Mouse (Mus musculus): ENCODE data around the gene Fsd1l. TPM values are rescaled to one million over a fixed set of nuclear protein-coding genes. Genes with fewer than 3 reads are reported as not detected.

Fsd1l gene
- polyA plus RNA-seq (2012; rRNA removed) = 11.5 and 11.9 TPM in 2 replicates

DNA sequence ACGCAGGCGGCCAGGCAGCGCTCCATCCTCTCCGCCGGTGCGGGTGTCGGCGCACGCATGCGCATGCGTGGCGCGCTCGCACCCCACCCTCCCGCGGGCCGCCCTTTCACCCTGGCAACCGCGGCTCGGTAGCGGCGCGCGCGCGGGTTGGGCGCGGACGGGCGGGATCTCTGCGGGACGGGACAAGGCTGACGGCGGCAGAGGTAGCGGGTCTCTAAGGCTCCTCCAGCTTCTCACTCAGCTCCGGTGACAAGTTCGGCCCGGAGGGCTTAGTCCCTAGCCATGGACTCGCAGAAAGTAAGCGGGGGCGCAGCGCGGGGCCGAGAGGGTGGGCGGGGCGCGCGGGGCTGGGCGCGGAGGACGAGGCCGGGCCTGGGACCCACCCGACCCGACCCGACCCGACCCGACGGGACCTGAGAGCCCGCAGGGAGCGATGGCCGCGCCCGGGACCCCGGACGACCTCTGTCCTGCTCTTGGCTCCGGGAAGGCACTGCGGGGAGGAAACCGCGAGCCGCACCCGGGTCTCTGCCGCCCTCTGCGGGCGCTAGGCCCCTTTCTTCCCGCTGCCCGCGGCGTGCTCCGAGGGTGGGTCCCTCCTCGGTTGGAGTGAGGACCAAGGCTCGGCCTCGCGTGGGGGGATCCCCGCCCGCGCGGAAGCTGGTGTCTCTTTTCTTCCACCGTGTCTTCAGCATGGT lies at the start of gene Fsd1l:
Gene Fsd1l (plus strand): TSS at position 156 of the 695 bp plus-strand sequence.
- Histone ChIP-seq H3K4me3 (ENCODE audit: insufficient read depth, low read length) (peak within 1 kb of the TSS; percentile 75), H3K4me1 (ENCODE audit: control insufficient read depth, insufficient read depth, low read length) (peaks cover 2% of the 10 kb centered on the region; the same call in 1 of the 2 replicates), H3K27ac (ENCODE audit: insufficient read depth, low read length) (peak within 1 kb of the TSS; percentile 38)
- TF ChIP-seq POLR2A (IDR thresholded peaks at IDR 0.05; ENCODE audit: extremely low read depth, insufficient read depth, low read length) (peak; percentile 92), CTCF (IDR thresholded peaks at IDR 0.05; ENCODE audit: extremely low read depth, insufficient read depth, low read length) (no peak)

DNA sequence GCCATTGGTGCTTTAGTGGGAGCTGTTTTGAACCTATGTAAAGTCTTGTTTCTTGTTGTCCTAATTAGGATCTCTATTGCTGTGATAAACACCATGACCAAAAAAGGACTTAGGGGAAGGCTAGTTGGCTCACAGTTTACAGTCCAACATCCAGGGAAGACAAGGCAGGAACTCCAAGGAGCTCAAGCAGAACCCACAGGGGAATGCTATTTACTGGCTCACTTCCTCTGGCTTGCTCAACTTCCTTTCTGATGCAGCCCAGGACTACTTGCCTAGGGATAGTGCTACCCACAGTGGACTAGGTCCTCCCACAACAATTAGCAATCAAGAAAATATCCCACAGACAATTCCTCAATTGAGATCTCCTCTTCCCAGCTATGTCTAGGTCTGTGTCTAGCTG lies 43.6 kb upstream of the Fsd1l start:
- Histone ChIP-seq H3K4me3 (ENCODE audit: insufficient read depth, low read length) (no peak overlapping the region), H3K27ac (ENCODE audit: insufficient read depth, low read length) (no peak overlapping the region), H3K4me1 (ENCODE audit: control insufficient read depth, insufficient read depth, low read length) (0 out of 2 replicates have a peak, but pooled peaks cover 2% of the 10 kb centered on the region)
- TF ChIP-seq CTCF (IDR thresholded peaks at IDR 0.05; ENCODE audit: extremely low read depth, insufficient read depth, low read length) = no peak
- no peak for TF ChIP-seq POLR2A (IDR thresholded peaks at IDR 0.05; ENCODE audit: extremely low read depth, insufficient read depth, low read length)

DNA sequence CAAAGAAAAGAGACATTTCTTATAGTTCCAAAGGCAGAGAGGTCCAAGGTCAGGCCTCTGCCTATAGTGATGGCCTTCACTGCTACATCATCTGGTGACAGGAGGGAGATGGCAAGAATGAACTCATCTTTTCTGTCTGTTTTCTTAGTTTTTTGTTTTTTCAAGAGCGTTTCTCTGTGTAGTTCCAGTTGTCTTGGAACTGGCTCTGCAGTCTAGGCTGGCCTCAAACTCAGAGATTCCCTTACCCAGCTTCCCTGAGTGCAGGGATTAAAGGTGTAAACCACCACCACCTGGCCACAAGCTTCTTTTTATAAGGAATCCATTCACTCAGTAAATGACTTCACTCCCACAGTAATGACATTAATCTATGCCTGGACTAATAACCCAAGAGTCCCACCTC lies 42.3 kb upstream of the Fsd1l start:
- no peak overlapping the region for H3K4me3 ChIP-seq (ENCODE audit: insufficient read depth, low read length)
- no peak overlapping the region for H3K27ac ChIP-seq (ENCODE audit: insufficient read depth, low read length)
- no peak for TF ChIP-seq CTCF (IDR thresholded peaks at IDR 0.05; ENCODE audit: extremely low read depth, insufficient read depth, low read length)
- no peak for TF ChIP-seq POLR2A (IDR thresholded peaks at IDR 0.05; ENCODE audit: extremely low read depth, insufficient read depth, low read length)
- H3K4me1 ChIP-seq (ENCODE audit: control insufficient read depth, insufficient read depth, low read length) = 0 out of 2 replicates have a peak, but pooled peaks cover 2% of the 10 kb centered on the region

DNA sequence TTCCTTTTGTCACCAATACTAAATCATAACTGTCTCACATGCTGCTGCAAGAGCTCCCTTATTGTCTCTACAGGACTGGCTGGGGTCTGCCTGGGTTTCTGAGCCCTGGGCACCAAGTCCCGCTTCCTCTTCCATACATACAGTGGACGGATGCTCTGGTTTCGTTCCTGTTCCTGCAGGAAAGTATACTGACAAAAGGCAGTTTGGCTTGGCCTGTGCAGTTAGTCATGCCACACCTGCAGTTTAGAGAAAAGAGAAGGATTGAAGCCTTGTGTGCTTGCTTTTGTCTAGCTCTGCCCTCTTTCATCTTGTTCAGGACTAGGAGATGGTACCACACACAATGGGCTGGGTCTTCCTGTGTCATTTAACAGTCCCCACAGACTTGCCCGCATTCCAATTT lies 41.8 kb upstream of the Fsd1l start:
- TF ChIP-seq POLR2A (IDR thresholded peaks at IDR 0.05; ENCODE audit: extremely low read depth, insufficient read depth, low read length) (no peak), CTCF (IDR thresholded peaks at IDR 0.05; ENCODE audit: extremely low read depth, insufficient read depth, low read length) (no peak)
- Histone ChIP-seq H3K27ac (ENCODE audit: insufficient read depth, low read length) (no peak overlapping the region), H3K4me3 (ENCODE audit: insufficient read depth, low read length) (no peak overlapping the region), H3K4me1 (ENCODE audit: control insufficient read depth, insufficient read depth, low read length) (peaks cover 2% of the 10 kb centered on the region; the same call in 1 of the 2 replicates)

DNA sequence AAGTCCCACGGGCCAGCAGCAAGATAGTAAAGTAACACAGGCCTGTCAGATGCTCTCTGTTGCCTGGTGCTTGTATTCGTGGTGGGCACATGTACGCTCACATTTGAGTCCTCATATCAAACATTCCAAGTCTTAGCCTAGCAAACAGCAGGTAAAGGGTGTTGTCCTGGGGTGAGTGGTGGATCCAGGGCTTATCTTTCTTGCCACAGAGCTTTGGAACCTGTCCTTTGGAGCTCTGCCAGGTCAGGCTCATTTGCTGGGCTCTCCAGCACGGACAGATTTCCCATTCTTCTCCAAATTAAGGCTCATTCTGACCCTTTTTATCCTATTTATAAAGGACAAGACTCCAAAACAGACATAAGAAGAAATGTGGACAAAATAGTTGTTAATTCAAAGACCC lies 41.1 kb upstream of the Fsd1l start:
- TF ChIP-seq POLR2A (IDR thresholded peaks at IDR 0.05; ENCODE audit: extremely low read depth, insufficient read depth, low read length) (no peak), CTCF (IDR thresholded peaks at IDR 0.05; ENCODE audit: extremely low read depth, insufficient read depth, low read length) (no peak)
- Histone ChIP-seq H3K4me3 (ENCODE audit: insufficient read depth, low read length) (no peak overlapping the region), H3K4me1 (ENCODE audit: control insufficient read depth, insufficient read depth, low read length) (peaks cover 2% of the 10 kb centered on the region; the same call in 1 of the 2 replicates), H3K27ac (ENCODE audit: insufficient read depth, low read length) (no peak overlapping the region)

DNA sequence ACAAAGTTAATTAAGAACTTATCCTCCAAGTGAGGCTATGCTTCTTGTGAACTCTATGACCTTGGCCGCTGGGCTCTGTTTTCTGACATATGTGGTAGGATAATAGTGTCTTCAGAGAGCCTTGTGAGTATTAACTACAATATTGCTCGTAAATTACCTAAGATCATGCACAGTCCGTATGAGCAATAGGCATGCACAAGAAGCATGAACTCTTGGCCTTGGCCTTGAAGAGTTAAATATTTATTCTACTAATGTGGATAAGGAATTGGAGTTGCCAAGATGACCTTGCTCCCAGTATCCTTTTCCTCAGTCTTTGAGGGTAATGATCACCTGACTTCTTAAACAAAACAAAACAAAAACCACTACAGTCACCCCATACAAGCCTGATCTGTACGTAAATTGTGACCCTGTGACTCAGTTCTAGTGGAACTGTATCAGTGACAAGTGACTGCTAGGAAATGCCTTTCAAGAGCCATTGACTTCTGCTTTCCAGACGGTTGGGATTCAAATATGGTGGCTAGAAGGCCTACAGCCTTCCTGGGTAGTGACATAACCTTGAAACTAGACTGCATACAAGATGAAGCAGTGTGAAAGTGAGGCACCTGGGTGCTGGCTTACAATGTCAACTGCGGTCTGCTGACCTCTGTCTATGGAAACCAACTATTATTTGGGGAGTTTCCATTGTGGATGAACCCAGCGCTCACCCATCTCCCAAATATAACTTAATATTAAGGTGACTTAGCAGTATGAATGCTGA lies 40.4 kb upstream of the Fsd1l start:
- no peak for TF ChIP-seq CTCF (IDR thresholded peaks at IDR 0.05; ENCODE audit: extremely low read depth, insufficient read depth, low read length)
- TF ChIP-seq POLR2A (IDR thresholded peaks at IDR 0.05; ENCODE audit: extremely low read depth, insufficient read depth, low read length) = no peak
- Histone ChIP-seq H3K4me3 (ENCODE audit: insufficient read depth, low read length) (no peak overlapping the region), H3K27ac (ENCODE audit: insufficient read depth, low read length) (no peak overlapping the region), H3K4me1 (ENCODE audit: control insufficient read depth, insufficient read depth, low read length) (peaks cover 2% of the 10 kb centered on the region; the same call in 1 of the 2 replicates)

DNA sequence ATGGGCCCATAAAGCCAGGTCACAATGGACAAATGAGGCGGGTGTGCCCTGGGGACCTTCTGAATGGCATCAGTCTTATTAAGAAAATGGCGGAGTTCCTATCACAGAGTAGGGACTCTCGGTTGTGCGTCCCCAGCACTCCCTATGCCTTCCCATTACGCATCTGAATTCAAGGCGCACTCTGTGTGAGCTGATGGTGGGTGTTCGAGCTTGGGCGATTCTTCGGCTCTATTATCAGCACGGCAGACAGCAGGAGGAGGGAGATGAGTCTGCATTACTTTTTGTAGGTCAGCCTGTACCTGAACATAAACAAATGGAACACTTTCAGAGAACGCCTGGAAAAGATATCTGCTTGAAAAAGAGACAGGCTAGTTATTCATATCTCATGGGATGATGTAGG lies 39.7 kb upstream of the Fsd1l start:
- no peak for TF ChIP-seq CTCF (IDR thresholded peaks at IDR 0.05; ENCODE audit: extremely low read depth, insufficient read depth, low read length)
- no peak for TF ChIP-seq POLR2A (IDR thresholded peaks at IDR 0.05; ENCODE audit: extremely low read depth, insufficient read depth, low read length)
- Histone ChIP-seq H3K27ac (ENCODE audit: insufficient read depth, low read length) (no peak overlapping the region), H3K4me1 (ENCODE audit: control insufficient read depth, insufficient read depth, low read length) (peaks cover 2% of the 10 kb centered on the region; the same call in 1 of the 2 replicates), H3K4me3 (ENCODE audit: insufficient read depth, low read length) (no peak overlapping the region)

DNA sequence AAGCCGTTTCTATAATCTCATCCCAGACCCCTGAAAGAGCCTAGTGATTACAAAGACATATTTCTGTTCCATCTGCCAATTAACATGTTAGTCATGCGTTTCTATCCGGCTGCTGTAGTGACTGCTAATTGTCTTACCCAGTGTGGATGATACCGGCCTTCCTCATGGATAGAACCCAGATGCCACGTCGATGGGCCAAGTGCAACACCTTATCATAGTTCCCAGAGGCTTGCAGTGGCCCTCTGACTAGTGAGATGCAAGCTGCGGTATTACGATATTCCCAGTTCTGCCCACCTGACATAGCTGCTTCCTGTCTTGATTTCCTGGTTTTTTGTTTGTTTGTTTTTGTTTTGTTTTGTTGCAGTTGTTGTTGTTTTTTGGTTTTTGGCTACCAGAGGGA lies 39.3 kb upstream of the Fsd1l start:
- H3K4me1 ChIP-seq (ENCODE audit: control insufficient read depth, insufficient read depth, low read length) = peaks cover 2% of the 10 kb centered on the region; the same call in 1 of the 2 replicates
- H3K4me3 ChIP-seq (ENCODE audit: insufficient read depth, low read length) = no peak overlapping the region
- TF ChIP-seq POLR2A (IDR thresholded peaks at IDR 0.05; ENCODE audit: extremely low read depth, insufficient read depth, low read length) = no peak
- TF ChIP-seq CTCF (IDR thresholded peaks at IDR 0.05; ENCODE audit: extremely low read depth, insufficient read depth, low read length) = no peak
- no peak overlapping the region for H3K27ac ChIP-seq (ENCODE audit: insufficient read depth, low read length)

DNA sequence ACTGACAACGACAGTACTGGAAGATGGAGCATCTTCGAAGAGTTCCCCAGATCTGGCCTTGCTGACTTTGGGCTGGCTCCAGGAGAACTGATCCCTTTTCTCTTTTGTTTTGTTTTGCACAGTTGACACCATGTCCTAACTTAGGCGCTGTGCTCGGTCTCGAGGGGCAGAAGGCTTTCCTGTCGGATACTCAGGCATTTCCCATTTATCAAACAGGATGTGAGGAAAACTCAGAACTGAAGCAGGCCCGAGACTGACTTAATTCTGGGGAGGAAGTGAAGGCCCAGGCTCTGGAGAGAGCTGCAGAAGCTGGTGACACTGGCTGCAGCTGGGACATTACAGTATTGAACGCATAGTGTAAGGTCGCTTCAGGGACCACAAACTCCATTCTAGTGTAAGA lies 38.9 kb upstream of the Fsd1l start:
- H3K4me1 ChIP-seq (ENCODE audit: control insufficient read depth, insufficient read depth, low read length) = peaks cover 2% of the 10 kb centered on the region; the same call in 1 of the 2 replicates
- no peak overlapping the region for H3K4me3 ChIP-seq (ENCODE audit: insufficient read depth, low read length)
- TF ChIP-seq POLR2A (IDR thresholded peaks at IDR 0.05; ENCODE audit: extremely low read depth, insufficient read depth, low read length) (no peak), CTCF (IDR thresholded peaks at IDR 0.05; ENCODE audit: extremely low read depth, insufficient read depth, low read length) (no peak)
- H3K27ac ChIP-seq (ENCODE audit: insufficient read depth, low read length) = no peak overlapping the region
